ENCODE assay signal across 8 mouse cellular contexts in the genomic region with DNA sequence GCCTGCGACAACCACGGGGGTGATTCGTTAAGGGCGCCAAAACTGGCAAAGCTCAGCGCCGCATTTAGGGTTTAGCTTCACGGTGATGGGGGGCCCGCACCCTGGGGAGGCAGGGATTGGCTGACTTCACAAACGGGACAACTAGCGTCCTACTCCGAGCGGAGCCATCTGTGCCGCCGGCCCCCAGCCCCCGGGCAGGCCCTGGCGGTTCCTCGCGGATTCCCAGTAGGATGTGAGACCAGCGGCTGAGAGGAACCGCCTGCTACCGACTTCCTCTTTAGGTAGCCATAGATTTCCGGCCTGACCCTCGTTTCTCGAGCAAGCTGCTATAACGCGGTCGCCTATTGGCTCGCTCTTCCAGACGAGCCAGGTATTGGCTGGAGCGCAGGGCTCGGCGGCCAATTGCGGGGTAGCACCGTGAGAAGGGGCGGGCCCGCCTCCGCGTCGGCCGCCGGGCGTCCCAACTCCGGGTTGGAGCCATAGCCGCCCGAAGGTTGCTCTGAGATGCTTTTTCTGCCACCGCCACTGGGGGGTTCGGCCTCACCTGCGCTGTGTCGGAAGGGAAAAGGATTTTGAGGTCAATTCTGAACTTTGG. TPM values are rescaled to one million over a fixed set of nuclear protein-coding genes. Genes with fewer than 3 reads are reported as not detected.
A peak's percentile ranks its signal among the peaks of the same experiment; 100 is the strongest.
DNase-seq lines count a peak whose midpoint lies in the region; ATAC-seq lines count a peak whose summit lies in the region.

Gsto2 (plus strand) TSS at position 182 of the 595 bp plus-strand sequence.

- intact Hi-C loops in gastrocnemius, postnatal 14 days (cut with DNase I; ENCODE audit: low total_unique reads): no loop called here
- intact Hi-C loops in left cerebral cortex, postnatal 10 days (cut with DNase I): no loop called here

- peak; percentile 99 for ATAC-seq in inflammation-experienced regulatory T-cells, adult 6 months
- peak; percentile 100 for ATAC-seq in megakaryocyte-erythroid progenitor cell, adult 5-6 weeks (replicated peaks; ENCODE audit: low FRiP score, low TSS enrichment, poor library complexity, severe bottlenecking)

- peak; percentile 96 to 97 for DNase-seq in adrenal gland, adult (ENCODE audit: inconsistent age in 2 of 2, low spot score in 1 of 2)
- DNase-seq in embryo, embryonic 10.5 days (ENCODE audit: low spot score): peak; percentile 98
- peak; percentile 96 for DNase-seq in gastrocnemius, postnatal 14 days
- peak; percentile 93 to 97 for DNase-seq in left cerebral cortex, postnatal 10 days (ENCODE audit: extremely low spot score in 1 of 2, low spot score in 2 of 2)
- peak; percentile 96 for DNase-seq in right cerebral cortex, postnatal 25 days
- peak; percentile 93 to 94 for DNase-seq in urinary bladder, postnatal 4 days (ENCODE audit: low spot score in 2 of 2)

RNA-seq across cellular contexts. Expression of gene Gsto2, which starts in this region (rescaled TPM):
- under 1 TPM; 0.27 to 0.43 TPM for total RNA-seq in gastrocnemius, postnatal 14 days (2021)
- 1 to 10 TPM in 2 of 3 experiments, under 1 TPM in 1; 0.34 to 1.2 (median 1.1) TPM for polyA plus RNA-seq in inflammation-experienced regulatory T-cells, adult 6 months (2017; shearing (Covaris generic))
- 1 to 10 TPM in 1 of 2 experiments, under 1 TPM in 1; 0.75 to 1.2 TPM for total RNA-seq in left cerebral cortex, postnatal 10 days (2021)
- total RNA-seq in megakaryocyte-erythroid progenitor cell, adult 5-6 weeks (2014; fragmentation: Nextera tagmentation): 0.33 TPM in 1 of 2 replicates, not detected in the other
- not detected in 2 replicates for total RNA-seq in megakaryocyte-erythroid progenitor cell, adult 5-6 weeks (2017)

Comparison
In these comparisons a context has a peak if more than half of its experiments do, and no peak if none do; other contexts are left out.
1. Peak in every context shown above with its lines: DNase-seq and ATAC-seq.
2. Peak in DNase-seq in gastrocnemius, postnatal 14 days; RNA of the gene not detected or under 1 TPM.
3. Peak in ATAC-seq in megakaryocyte-erythroid progenitor cell, adult 5-6 weeks; RNA of the gene not detected or under 1 TPM.